Mouse (Mus musculus) monocyte, adult 5-6 weeks (primary cell): ENCODE data around the gene Ppfibp2. TPM values are rescaled to one million over a fixed set of nuclear protein-coding genes. Genes with fewer than 3 reads are reported as not detected.

Source experiments
- total RNA-seq: library from RNA; stranded (forward); fragments of 200-1000, 200-491, 200-594 nt; gene quantifications from 3 replicates; pipeline ENCODE4 v1.2.3, GENCODE M21; 2017

Ppfibp2 gene
- total RNA-seq, 1 experiment from 2014 or later, result 20.0 TPM

Other genes starting within 250 kb of the Ppfibp2 start
- not detected in 3 replicates for gene Syt9, start 224.5 kb upstream of the Ppfibp2 start, total RNA-seq
- not detected in 3 replicates for gene Olfml1, start 27.8 kb upstream of the Ppfibp2 start, total RNA-seq
- not detected in 3 replicates for gene 5330417H12Rik, start 30.0 kb downstream of the Ppfibp2 start, total RNA-seq
- not detected in 3 replicates for gene Cyb5r2, start 162.8 kb downstream of the Ppfibp2 start, total RNA-seq
- not detected in 3 replicates for gene Ovch2, start 206.0 kb downstream of the Ppfibp2 start, total RNA-seq
- gene Olfr467, start 217.1 kb downstream of the Ppfibp2 start, total RNA-seq, result not detected in 3 replicates
- 0.29 TPM in 1 of 3 replicates, not detected in the others for gene Olfr469, start 230.3 kb downstream of the Ppfibp2 start, total RNA-seq